Mouse (Mus musculus): ENCODE results near the gene Gm6812. TPM values are rescaled to one million over a fixed set of nuclear protein-coding genes. Genes with fewer than 3 reads are reported as not detected.
"Not testable (repeated sequence)": the region's sequence is repeated elsewhere in the genome, so short reads cannot be mapped to it uniquely, and the experiment has no call there.

Gm6812 gene
- polyA plus RNA-seq (2015; fragmentation: Nextera tagmentation; extraction: Ambion mirVana): not detected in 2 replicates

DNA sequence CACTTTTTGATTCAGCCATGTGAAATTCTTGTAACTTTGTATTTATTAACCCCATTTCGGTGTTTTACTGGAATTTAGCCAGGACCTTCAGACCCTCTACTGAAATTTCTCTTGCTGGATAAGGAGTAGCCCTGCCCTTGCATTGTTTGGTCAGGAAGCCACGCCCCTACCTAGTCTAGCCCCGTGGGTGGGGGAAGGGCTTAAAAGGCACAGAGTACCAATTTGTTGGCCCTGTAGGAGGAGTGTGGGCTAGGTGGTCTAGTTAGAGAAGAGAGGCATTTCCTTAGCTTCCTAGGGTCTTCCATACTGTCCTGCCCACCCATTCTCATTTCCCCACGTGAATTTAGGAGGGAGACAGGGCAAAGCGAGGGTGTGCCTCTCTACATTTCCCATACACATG lies at the start of gene Gm6812:
TSS of gene Gm6812 (minus strand) at position 101 of the 400 bp plus-strand sequence.
- not testable (repeated sequence) for H3K9me3 ChIP-seq (replicated peaks; ENCODE audit: control insufficient read depth, low read length); H3K27ac ChIP-seq (ENCODE audit: low read length); H3K9ac ChIP-seq (ENCODE audit: low read length); H3K4me2 ChIP-seq (ENCODE audit: low read depth, low read length); H3K27me3 ChIP-seq (ENCODE audit: control insufficient read depth, insufficient read depth, low read length); H3K4me3 ChIP-seq (ENCODE audit: low read length); H3K36me3 ChIP-seq (ENCODE audit: control insufficient read depth, insufficient read depth); ATAC-seq (replicated peaks; ENCODE audit: extremely low read depth, insufficient read depth, low FRiP score); H3K4me1 ChIP-seq (ENCODE audit: control insufficient read depth, insufficient read depth, low read length)
- WGBS: 70% methylated on average over 3 of the region's 5 CpGs

DNA sequence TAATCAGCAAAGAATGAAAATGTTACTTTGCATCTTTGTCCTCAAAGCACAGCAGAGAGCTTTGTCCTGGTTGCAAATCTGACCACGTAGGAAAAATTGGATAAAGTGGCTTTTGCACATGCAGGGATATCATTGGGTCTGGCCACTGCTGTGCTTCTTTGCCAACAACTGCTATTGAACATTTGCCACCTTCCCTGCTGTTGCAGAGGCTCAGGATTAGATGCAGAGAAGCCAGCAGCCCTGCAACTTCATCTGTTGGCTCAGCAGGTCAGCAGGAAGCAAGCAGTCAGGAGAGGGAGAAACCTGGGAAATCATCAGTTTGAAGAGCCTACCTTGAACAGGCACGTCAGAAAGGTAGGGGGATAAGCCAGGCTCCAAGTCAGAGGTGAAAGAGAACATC lies 27.7 kb downstream of the Gm6812 start:
- no peak for ATAC-seq (replicated peaks; ENCODE audit: extremely low read depth, insufficient read depth, low FRiP score)
- H3K27ac ChIP-seq (ENCODE audit: low read length): no peak overlapping the region
- H3K27me3 ChIP-seq (ENCODE audit: control insufficient read depth, insufficient read depth, low read length): no peaks in the 10 kb centered on the region
- H3K9ac ChIP-seq (ENCODE audit: low read length): no peak overlapping the region
- no peak overlapping the region for H3K4me2 ChIP-seq (ENCODE audit: low read depth, low read length)
- 42% methylated on average over 2 of the region's 2 CpGs for WGBS
- H3K9me3 ChIP-seq (replicated peaks; ENCODE audit: control insufficient read depth, low read length): no peaks in the 10 kb centered on the region
- no peak overlapping the region for H3K4me3 ChIP-seq (ENCODE audit: low read length)
- H3K36me3 ChIP-seq (ENCODE audit: control insufficient read depth, insufficient read depth): no peaks in the 10 kb centered on the region
- H3K4me1 ChIP-seq (ENCODE audit: control insufficient read depth, insufficient read depth, low read length): no peaks in the 10 kb centered on the region

Other genes starting within 250 kb of the Gm6812 start
- 35.3 and 38.8 TPM in 2 replicates for gene Fmr1, start 214.5 kb downstream of the Gm6812 start, polyA plus RNA-seq (2015; fragmentation: Nextera tagmentation; extraction: Ambion mirVana)
- gene Fmr1nb, start 131.2 kb downstream of the Gm6812 start, polyA plus RNA-seq (2015; fragmentation: Nextera tagmentation; extraction: Ambion mirVana): 0.61 and 0.83 TPM in 2 replicates
- 2.7 and 6.3 TPM in 2 replicates for gene Gm14698, start 72.0 kb downstream of the Gm6812 start, polyA plus RNA-seq (2015; fragmentation: Nextera tagmentation; extraction: Ambion mirVana)

All from heart, embryonic 16.5 days (tissue).